Mouse (Mus musculus) layer of hippocampus, adult 9-10 months (tissue): Measurements from ENCODE around the gene Gsc2.

Experiments used
- DNase-seq: peaks from one replicate; pipeline ENCODE4 v3.0.0; 2022; ENCODE audit warnings: low spot score

The Gsc2 gene

GRCm38 (mm10) chr16:17922163-17922538 is 7.3 kb upstream of the Gsc2 start:
- DNase-seq: peak; percentile 25

GRCm38 (mm10) chr16:17921325-17922162 is 6.7 kb upstream of the Gsc2 start:
- DNase-seq: peak; percentile 86

GRCm38 (mm10) chr16:17920586-17920985 is 5.7 kb upstream of the Gsc2 start:
- DNase-seq: no peak

GRCm38 (mm10) chr16:17911052-17911595 is 3.7 kb downstream of the Gsc2 start, which contains the start of gene Ess2:
Gene Ess2, minus strand, starts transcription at chr16:17911348.
- peak; percentile 91 for DNase-seq

GRCm38 (mm10) chr16:17898462-17898861 is 16.4 kb downstream of the Gsc2 start, which contains the start of the genes Dgcr2 and Tssk2:
Gene Dgcr2, minus strand, starts transcription at chr16:17898562.
Gene Tssk2, plus strand, starts transcription at chr16:17898637.
- DNase-seq: no peak

GRCm38 (mm10) chr16:17896091-17896490 is 18.8 kb downstream of the Gsc2 start:
- no peak for DNase-seq

- DNase-seq: no peak
These were observed 20.9 kb downstream of the Gsc2 start, which contains the start of gene Tssk1 for GRCm38 (mm10) chr16:17893923-17894322. Gene Tssk1, plus strand, starts transcription at chr16:17894223.

- no peak for DNase-seq
These were observed 22.3 kb downstream of the Gsc2 start for GRCm38 (mm10) chr16:17892606-17893005.

GRCm38 (mm10) chr16:17891567-17891959 is 23.3 kb downstream of the Gsc2 start, which contains the start of gene Gm20518:
Gene Gm20518, minus strand, starts transcription at chr16:17891671.
- peak; percentile 93 for DNase-seq

GRCm38 (mm10) chr16:17890917-17891566 is 23.8 kb downstream of the Gsc2 start:
- no peak for DNase-seq

- no peak for DNase-seq
These were observed 24.5 kb downstream of the Gsc2 start for GRCm38 (mm10) chr16:17890342-17890727.

GRCm38 (mm10) chr16:17889689-17890341 is 25.0 kb downstream of the Gsc2 start:
- DNase-seq: no peak

GRCm38 (mm10) chr16:17884116-17884515 is 30.7 kb downstream of the Gsc2 start:
- no peak for DNase-seq

- no peak for DNase-seq
These were observed 32.7 kb downstream of the Gsc2 start for GRCm38 (mm10) chr16:17882196-17882595.

GRCm38 (mm10) chr16:17879571-17879970 is 35.3 kb downstream of the Gsc2 start:
- no peak for DNase-seq

GRCm38 (mm10) chr16:17876096-17876495 is 38.8 kb downstream of the Gsc2 start:
- no peak for DNase-seq

GRCm38 (mm10) chr16:17875174-17875573 is 39.7 kb downstream of the Gsc2 start:
- no peak for DNase-seq

GRCm38 (mm10) chr16:17872995-17873394 is 41.9 kb downstream of the Gsc2 start:
- DNase-seq: no peak

- DNase-seq: no peak
These were observed 43.6 kb downstream of the Gsc2 start for GRCm38 (mm10) chr16:17871248-17871647.

- DNase-seq: no peak
These were observed 49.1 kb downstream of the Gsc2 start for GRCm38 (mm10) chr16:17865770-17866169.

GRCm38 (mm10) chr16:17865293-17865692 is 49.6 kb downstream of the Gsc2 start:
- DNase-seq: no peak
